Mouse (Mus musculus) midbrain, embryonic 11.5 days (tissue): Measurements from ENCODE around the gene Sod3. TPM values are rescaled to one million over a fixed set of nuclear protein-coding genes. Genes with fewer than 3 reads are reported as not detected.

Experiments used
- ATAC-seq: fragments of 200-750 bp; cut with Nextera tagmentation; 2 replicates; pipeline ENCODE4 v1.8.0; 2017; ENCODE audit warnings: moderate TSS enrichment, moderate library complexity; ENCODE audit not compliant: low FRiP score
- DNase-seq: peaks from one replicate; pipeline ENCODE4 v3.0.0; 2015; ENCODE audit warnings: low spot score; ENCODE audit errors: missing footprints
- H3K27ac ChIP-seq: fragments of 300-500 bp; sonication (generic); 2 replicates; pipeline ENCODE4 v1.5.1; 2014; ENCODE audit warnings: low read depth, low read length
- H3K27me3 ChIP-seq: fragments of 300-500 bp; sonication (generic); 2 replicates; pipeline ENCODE4 v1.6.1; 2014; ENCODE audit warnings: mild to moderate bottlenecking, low read length, moderate library complexity, mixed read lengths; ENCODE audit not compliant: control insufficient read depth, insufficient read depth
- H3K36me3 ChIP-seq: fragments of 300-500 bp; sonication (generic); 2 replicates; pipeline ENCODE4 v1.6.1; 2014; ENCODE audit warnings: mild to moderate bottlenecking, low read length, moderate library complexity, mixed read lengths; ENCODE audit not compliant: control insufficient read depth, insufficient read depth
- H3K4me1 ChIP-seq: fragments of 300-500 bp; sonication (generic); 2 replicates; pipeline ENCODE4 v1.6.1; 2014; ENCODE audit warnings: low read length; ENCODE audit not compliant: control insufficient read depth, insufficient read depth
- H3K4me2 ChIP-seq: fragments of 300-500 bp; sonication (generic); 2 replicates; pipeline ENCODE4 v1.6.1; 2014; ENCODE audit warnings: mild to moderate bottlenecking, moderate library complexity
- H3K4me3 ChIP-seq: fragments of 300-500 bp; sonication (generic); 2 replicates; pipeline ENCODE4 v1.5.1; 2014; ENCODE audit warnings: low read depth, low read length
- H3K9ac ChIP-seq: fragments of 300-500 bp; sonication (generic); 2 replicates; pipeline ENCODE4 v1.6.1; 2014; ENCODE audit warnings: low read length
- H3K9me3 ChIP-seq: fragments of 300-500 bp; sonication (generic); 2 replicates; pipeline ENCODE4 v1.6.1; 2016; ENCODE audit warnings: low read length; ENCODE audit not compliant: control insufficient read depth
- WGBS: fragments of 180-500 bp; shearing (Covaris S2); extraction: QIAGEN DNeasy Blood & Tissue Kit; methylation state at CpG from one replicate; pipeline ENCODE4 v1.1.7; 2014; 5-methylcytosine and 5-hydroxymethylcytosine counted together
- polyA plus RNA-seq: library from polyadenylated mRNA; unstranded; fragments of >200 nt; fragmentation: Nextera tagmentation; extraction: Ambion mirVana; gene quantifications from 2 replicates; pipeline ENCODE4 v1.2.1, GENCODE M21; 2014

Sod3 gene
- 0.74 and 0.75 TPM in 2 replicates for polyA plus RNA-seq

DNA sequence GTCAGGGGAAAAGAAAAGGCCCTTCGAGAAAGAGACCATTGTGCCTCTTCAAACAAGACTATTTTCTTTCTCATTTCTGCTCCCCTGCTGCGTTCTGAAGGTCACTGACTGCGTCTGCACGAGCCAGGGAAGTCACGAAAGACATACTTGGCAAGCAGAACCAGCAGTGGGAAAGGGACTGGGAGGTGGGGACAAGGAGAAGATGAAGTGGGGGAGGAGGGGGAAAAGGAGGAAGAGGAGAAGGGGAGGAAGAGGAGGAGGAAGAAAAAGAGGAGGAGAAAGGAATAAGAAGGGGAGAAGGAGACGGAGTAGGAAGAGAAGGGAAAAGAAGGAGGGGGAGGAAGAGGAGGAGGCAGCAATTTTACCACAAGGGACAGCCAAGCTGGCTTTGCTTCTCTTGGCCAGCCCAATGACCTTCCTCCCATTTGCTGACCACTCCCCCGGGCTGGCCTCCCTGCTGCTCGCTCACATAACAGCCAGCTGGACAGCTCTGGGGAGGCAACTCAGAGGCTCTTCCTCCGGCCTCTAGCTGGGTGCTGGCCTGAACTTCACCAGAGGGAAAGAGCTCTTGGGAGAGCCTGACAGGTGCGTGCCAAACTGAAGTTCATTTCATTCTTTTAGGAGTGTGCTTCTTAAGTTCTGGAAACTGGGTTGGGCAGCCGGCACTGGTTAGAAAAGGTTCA, at the start of gene Sod3:
Gene Sod3, plus strand, starts transcription at position 324 of the 683 bp plus-strand sequence.
- DNase-seq, result peak; percentile 60
- H3K27me3 ChIP-seq, result peaks cover 2% of the 10 kb centered on the region; the same call in 1 of the 2 replicates
- H3K4me3 ChIP-seq, result no peak within 1 kb of the TSS
- WGBS, result 20% methylated on average over 11 of the region's 11 CpGs
- no peak within 1 kb of the TSS for H3K27ac ChIP-seq
- H3K4me2 ChIP-seq, result no peak within 1 kb of the TSS
- H3K36me3 ChIP-seq, result no peaks in the 10 kb centered on the region
- H3K4me1 ChIP-seq, result peaks cover 6% of the 10 kb centered on the region; the same call in 1 of the 2 replicates
- ATAC-seq, result no peak
- H3K9me3 ChIP-seq, result no peaks in the 10 kb centered on the region
- no peak within 1 kb of the TSS for H3K9ac ChIP-seq

DNA sequence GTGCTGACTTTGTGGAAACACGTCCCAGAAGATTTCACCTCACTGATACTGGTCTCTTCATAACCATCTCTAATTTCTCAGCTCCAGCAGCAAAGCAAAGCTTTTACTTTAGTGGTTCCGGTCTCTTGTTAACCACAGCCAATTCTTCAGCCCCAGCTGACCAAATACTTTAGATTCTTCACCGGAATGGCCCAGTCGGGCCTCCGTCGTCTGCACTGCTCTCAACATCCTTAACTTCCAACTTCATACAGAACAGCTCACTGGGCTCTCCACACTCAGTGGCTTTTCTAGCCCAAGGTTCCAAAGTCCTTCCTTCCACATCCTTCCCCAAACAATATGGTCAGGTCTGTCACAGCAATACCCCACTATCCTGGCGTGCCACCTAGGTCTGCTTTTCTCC, 46.7 kb upstream of the Sod3 start:
- no peak for ATAC-seq
- H3K4me2 ChIP-seq, result no peak overlapping the region
- DNase-seq, result no peak
- no peak overlapping the region for H3K9ac ChIP-seq
- H3K27ac ChIP-seq, result no peak overlapping the region
- no peak overlapping the region for H3K4me3 ChIP-seq
- 92% methylated on average over 7 of the region's 7 CpGs for WGBS
- no peaks in the 10 kb centered on the region for H3K36me3 ChIP-seq
- no peaks in the 10 kb centered on the region for H3K27me3 ChIP-seq
- H3K9me3 ChIP-seq, result no peaks in the 10 kb centered on the region
- H3K4me1 ChIP-seq, result no peaks in the 10 kb centered on the region

DNA sequence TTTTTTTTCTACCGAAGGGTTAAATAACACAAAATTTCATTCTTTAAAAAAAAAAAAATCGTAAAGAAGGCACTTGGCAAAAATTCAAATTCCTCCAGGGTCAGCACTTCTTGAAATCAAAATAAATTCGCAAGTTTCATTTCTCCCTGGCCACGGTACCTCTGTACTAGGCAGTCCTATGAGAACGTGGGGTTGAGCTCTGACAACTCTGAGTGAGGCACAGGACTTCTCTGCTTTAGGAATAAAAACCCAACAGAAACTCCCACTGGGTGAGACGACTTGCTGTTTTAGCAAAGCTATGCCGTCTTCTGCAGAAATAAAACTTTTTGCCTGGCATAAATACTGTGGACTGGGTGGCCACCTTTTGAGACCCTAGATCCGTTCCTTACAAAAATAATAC, 44.1 kb upstream of the Sod3 start:
- Histone ChIP-seq H3K4me2 (no peak overlapping the region), H3K4me1 (no peaks in the 10 kb centered on the region), H3K4me3 (no peak overlapping the region), H3K36me3 (no peaks in the 10 kb centered on the region), H3K9me3 (no peaks in the 10 kb centered on the region), H3K9ac (no peak overlapping the region), H3K27ac (no peak overlapping the region), H3K27me3 (no peaks in the 10 kb centered on the region)
- no peak for DNase-seq
- 81% methylated on average over 8 of the region's 8 CpGs for WGBS
- no peak for ATAC-seq

DNA sequence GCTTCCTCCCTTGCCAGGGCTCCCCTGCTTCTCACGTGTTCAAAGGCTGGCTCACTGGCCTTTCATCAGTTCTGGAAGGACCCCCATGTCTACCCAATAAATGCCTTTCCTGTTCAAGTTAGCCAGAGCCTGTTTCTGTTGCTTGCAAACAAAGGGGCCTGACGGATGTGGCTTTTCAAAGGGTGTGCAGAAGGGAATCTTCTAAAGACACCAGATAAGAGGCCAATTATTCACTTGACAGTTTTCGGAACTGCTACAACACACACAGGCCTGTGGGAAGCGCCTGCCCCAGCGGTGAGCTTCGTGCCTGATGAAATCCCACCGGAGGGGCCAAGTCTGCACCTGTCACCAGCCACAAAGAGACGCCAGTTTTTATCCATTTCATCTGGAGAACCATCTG, 31.5 kb upstream of the Sod3 start:
- Histone ChIP-seq H3K4me3 (no peak overlapping the region), H3K4me1 (no peaks in the 10 kb centered on the region), H3K36me3 (no peaks in the 10 kb centered on the region), H3K9me3 (no peaks in the 10 kb centered on the region), H3K27ac (no peak overlapping the region), H3K27me3 (no peaks in the 10 kb centered on the region), H3K4me2 (no peak overlapping the region), H3K9ac (no peak overlapping the region)
- ATAC-seq, result no peak
- 35% methylated on average over 8 of the region's 8 CpGs for WGBS
- no peak for DNase-seq

DNA sequence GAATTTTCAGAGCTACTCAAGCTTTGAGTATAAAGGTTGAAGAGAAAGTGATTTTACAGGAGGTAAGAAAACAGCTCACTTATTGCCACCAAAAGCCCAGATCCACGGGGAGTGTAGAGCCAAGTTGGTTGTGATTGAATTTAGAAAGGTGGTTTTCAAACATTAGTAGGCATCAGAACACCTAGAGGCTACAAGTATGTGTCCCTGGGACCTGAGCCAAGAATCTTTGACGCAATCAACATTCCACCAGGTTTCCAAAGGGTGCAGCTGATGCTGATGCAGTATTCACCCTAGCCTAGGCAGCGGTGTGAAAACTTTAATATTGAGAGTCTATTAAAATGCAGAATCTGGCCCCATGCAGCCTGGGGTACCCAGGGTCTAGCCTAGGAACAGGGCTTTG, 28.0 kb upstream of the Sod3 start:
- H3K9ac ChIP-seq, result no peak overlapping the region
- no peaks in the 10 kb centered on the region for H3K27me3 ChIP-seq
- no peak overlapping the region for H3K27ac ChIP-seq
- H3K36me3 ChIP-seq, result no peaks in the 10 kb centered on the region
- no peaks in the 10 kb centered on the region for H3K9me3 ChIP-seq
- no peak overlapping the region for H3K4me3 ChIP-seq
- 88% methylated on average over 3 of the region's 3 CpGs for WGBS
- ATAC-seq (no peak), DNase-seq (no peak)
- H3K4me1 ChIP-seq, result no peaks in the 10 kb centered on the region
- no peak overlapping the region for H3K4me2 ChIP-seq

DNA sequence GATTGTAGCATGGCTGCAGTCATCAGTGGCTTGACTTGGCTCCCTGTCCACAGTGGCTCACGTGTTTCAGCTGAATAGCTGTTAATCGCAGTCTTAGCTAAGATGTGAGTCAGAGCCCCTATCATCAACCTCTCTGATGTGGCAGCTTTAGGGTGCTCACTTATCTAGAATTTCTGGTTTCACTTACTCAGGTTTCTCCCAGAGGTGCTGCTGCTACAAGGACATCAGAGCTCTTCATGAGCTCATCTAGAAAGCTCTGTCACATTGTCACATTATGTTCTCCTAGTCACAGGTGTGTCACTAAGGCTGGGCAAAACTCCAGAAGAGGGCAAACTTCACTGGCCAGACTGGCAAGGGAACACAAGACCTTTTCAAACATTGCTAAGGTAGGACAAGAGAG, 24.5 kb upstream of the Sod3 start:
- Histone ChIP-seq H3K27me3 (no peaks in the 10 kb centered on the region), H3K4me1 (no peaks in the 10 kb centered on the region), H3K9ac (no peak overlapping the region), H3K4me2 (no peak overlapping the region), H3K36me3 (no peaks in the 10 kb centered on the region), H3K9me3 (no peaks in the 10 kb centered on the region), H3K27ac (no peak overlapping the region), H3K4me3 (no peak overlapping the region)
- ATAC-seq (no peak), DNase-seq (no peak)
- 86% methylated on average over 2 of the region's 2 CpGs for WGBS

DNA sequence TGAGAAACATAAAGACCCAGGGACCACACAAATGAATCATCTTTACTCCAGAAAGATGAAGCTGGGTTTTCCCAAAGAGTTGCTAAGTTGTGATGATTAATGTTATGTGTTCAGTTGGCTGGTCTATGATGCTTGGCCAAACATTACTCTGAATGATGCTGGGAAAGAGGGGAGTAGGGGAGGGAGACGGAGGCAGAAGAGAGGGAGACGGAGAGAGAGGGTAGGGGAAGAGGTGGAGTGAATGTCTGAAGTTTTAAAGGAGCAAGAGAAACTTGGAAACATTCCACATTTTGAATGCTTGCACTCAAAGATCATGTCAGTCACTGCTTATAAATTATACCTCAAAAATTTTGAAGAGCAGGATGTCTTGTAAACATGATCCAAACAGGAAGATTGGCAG, 16.7 kb upstream of the Sod3 start:
- ATAC-seq, result no peak
- Histone ChIP-seq H3K36me3 (no peaks in the 10 kb centered on the region), H3K4me2 (no peak overlapping the region), H3K27me3 (no peaks in the 10 kb centered on the region), H3K4me1 (no peaks in the 10 kb centered on the region), H3K27ac (no peak overlapping the region), H3K9me3 (no peaks in the 10 kb centered on the region), H3K9ac (no peak overlapping the region), H3K4me3 (no peak overlapping the region)
- DNase-seq, result no peak
- 87% methylated on average over 2 of the region's 2 CpGs for WGBS

DNA sequence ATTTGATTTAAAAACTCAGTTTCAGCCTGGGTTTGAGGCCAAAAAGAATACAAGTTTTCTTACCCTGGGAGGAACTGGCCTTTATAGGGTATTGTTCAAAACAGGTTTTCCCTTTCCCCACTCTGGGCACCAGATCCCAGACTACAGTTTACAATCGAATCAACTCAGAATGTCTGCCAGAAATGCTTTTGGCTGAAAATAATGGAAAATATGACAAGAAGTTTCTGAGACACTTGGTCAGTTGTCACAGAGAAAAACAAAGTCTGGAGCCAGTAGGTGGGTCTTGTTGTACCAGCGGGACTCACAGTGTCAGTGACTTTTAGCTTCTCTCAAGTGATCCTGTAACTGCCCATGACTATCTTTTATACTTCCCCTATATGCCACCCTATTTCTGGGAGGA, 13.1 kb upstream of the Sod3 start:
- no peaks in the 10 kb centered on the region for H3K36me3 ChIP-seq
- H3K4me3 ChIP-seq, result no peak overlapping the region
- no peak overlapping the region for H3K27ac ChIP-seq
- H3K27me3 ChIP-seq, result no peaks in the 10 kb centered on the region
- H3K4me2 ChIP-seq, result no peak overlapping the region
- no peaks in the 10 kb centered on the region for H3K4me1 ChIP-seq
- no peaks in the 10 kb centered on the region for H3K9me3 ChIP-seq
- DNase-seq (peak; percentile 66), ATAC-seq (no peak)
- 86% methylated on average over 2 of the region's 2 CpGs for WGBS
- no peak overlapping the region for H3K9ac ChIP-seq

DNA sequence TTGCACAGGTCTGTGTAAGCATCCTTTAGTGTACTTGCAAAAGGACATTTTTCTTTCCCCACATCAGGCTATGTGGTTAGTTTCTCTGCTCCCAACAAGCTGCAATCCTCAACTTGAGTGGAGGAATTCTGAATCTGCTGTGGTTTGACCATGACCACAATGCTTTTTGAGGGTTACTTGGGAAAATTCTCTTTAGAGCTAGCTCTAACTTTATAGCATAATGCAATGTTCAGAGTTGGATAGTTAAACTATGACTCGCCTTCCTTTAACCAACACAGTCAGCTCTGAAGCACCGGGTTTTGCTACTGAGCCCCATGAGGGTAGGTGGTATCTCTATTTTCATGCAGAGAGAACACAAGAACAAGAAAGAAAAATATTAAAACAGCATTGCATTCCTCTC, 12.0 kb upstream of the Sod3 start:
- ATAC-seq, result no peak
- 93% methylated on average over 2 of the region's 2 CpGs for WGBS

More for the DNA sequence above, 12.0 kb upstream of the Sod3 start:
- H3K27ac ChIP-seq, result no peak overlapping the region
- no peak overlapping the region for H3K4me2 ChIP-seq
- no peak overlapping the region for H3K9ac ChIP-seq
- H3K9me3 ChIP-seq, result no peaks in the 10 kb centered on the region
- H3K27me3 ChIP-seq, result no peaks in the 10 kb centered on the region
- no peak overlapping the region for H3K4me3 ChIP-seq
- peak; percentile 4 for DNase-seq
- no peaks in the 10 kb centered on the region for H3K4me1 ChIP-seq
- no peaks in the 10 kb centered on the region for H3K36me3 ChIP-seq
